Comparison of ENCODE assay signal across 19 mouse cellular contexts in the genomic region with DNA sequence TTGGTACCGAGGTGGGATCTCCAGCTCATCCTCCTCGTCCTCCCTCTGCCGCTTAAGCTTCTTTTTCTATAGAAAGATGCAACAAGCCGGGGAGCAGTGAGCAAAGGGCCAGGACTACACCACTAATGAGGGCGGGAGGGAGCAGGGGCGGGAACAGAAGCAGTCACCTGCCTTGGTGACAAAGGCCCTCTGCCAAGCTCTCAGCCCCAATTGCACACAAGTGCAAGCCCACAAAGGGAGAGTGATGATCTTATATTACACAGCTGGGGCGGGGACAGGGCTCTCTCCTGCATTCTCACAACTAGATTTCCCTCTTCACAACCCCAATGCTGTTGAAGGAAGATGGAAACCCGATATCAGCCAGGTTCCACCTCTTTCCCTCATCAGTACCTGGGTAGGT. TPM values are rescaled to one million over a fixed set of nuclear protein-coding genes. Genes with fewer than 3 reads are reported as not detected.
DNase-seq lines count a peak whose midpoint lies in the region; ATAC-seq and TF ChIP-seq lines count a peak whose summit lies in the region.
"Had no signal": no experiment of that assay in that cellular context is flagged by ENCODE, and none has a peak within 500 bp of the region (broad histone marks: within the 10 kb centered on the region; RNA-seq: fewer than 3 reads in every experiment).

No protein-coding gene starts in this region.

- no peak overlapping the region for H3K27ac ChIP-seq in embryonic facial prominence, embryonic 14.5 days (replicated peaks; ENCODE audit: low read depth, low read length)
- H3K27ac ChIP-seq in embryonic facial prominence, embryonic 10.5 days (replicated peaks) = no peak overlapping the region
- H3K27ac ChIP-seq in embryonic facial prominence, embryonic 15.5 days (replicated peaks) = no peak overlapping the region
- no peak overlapping the region for H3K27ac ChIP-seq in hindbrain, postnatal 0 days

- H3K4me3 ChIP-seq in embryonic facial prominence, embryonic 14.5 days (ENCODE audit: low read depth, low read length) = no peak overlapping the region
- no peak overlapping the region for H3K4me3 ChIP-seq in embryonic facial prominence, embryonic 10.5 days
- H3K4me3 ChIP-seq in embryonic facial prominence, embryonic 15.5 days (replicated peaks) = no peak overlapping the region
- no peak overlapping the region for H3K4me3 ChIP-seq in hindbrain, postnatal 0 days (ENCODE audit: low read length)

- no peak overlapping the region for H3K4me2 ChIP-seq in embryonic facial prominence, embryonic 14.5 days (ENCODE audit: low read depth, low read length)
- no peak overlapping the region for H3K4me2 ChIP-seq in embryonic facial prominence, embryonic 15.5 days (replicated peaks)
- no peak overlapping the region for H3K4me2 ChIP-seq in hindbrain, postnatal 0 days (ENCODE audit: low read depth, low read length)

- no peaks in the 10 kb centered on the region for H3K27me3 ChIP-seq in embryonic facial prominence, embryonic 14.5 days (replicated peaks; ENCODE audit: control insufficient read depth, insufficient read depth, low read length)
- H3K27me3 ChIP-seq in embryonic facial prominence, embryonic 10.5 days (replicated peaks; ENCODE audit: low read depth, poor library complexity, severe bottlenecking) = no peaks in the 10 kb centered on the region
- no peaks in the 10 kb centered on the region for H3K27me3 ChIP-seq in embryonic facial prominence, embryonic 15.5 days
- no peaks in the 10 kb centered on the region for H3K27me3 ChIP-seq in hindbrain, postnatal 0 days (ENCODE audit: insufficient read depth, low read length)
- H3K27me3 ChIP-seq: CH12.LX, Patski had no signal

- 88% methylated on average over 8 of the region's 8 CpGs for WGBS in embryonic facial prominence, embryonic 14.5 days
- WGBS in embryonic facial prominence, embryonic 10.5 days = 88% methylated on average over 8 of the region's 8 CpGs
- 88% methylated on average over 8 of the region's 8 CpGs for WGBS in embryonic facial prominence, embryonic 15.5 days
- WGBS in hindbrain, postnatal 0 days = 84% methylated on average over 8 of the region's 8 CpGs

- DNase-seq in embryonic facial prominence, embryonic 14.5 days (ENCODE audit: low spot score) = peak; percentile 58
- DNase-seq in embryonic facial prominence, embryonic 10.5 days (ENCODE audit: low spot score) = no peak
- DNase-seq in hindbrain, postnatal 0 days (ENCODE audit: low spot score) = no peak
- DNase-seq: adrenal gland, adult 2 months; adrenal gland, adult 8-10 months; adrenal gland, postnatal 10 days; adrenal gland, postnatal 14 days; adrenal gland, postnatal 25 days; adrenal gland, postnatal 36 days; B cell, adult 2 months; cerebellum, adult 11 months; cerebellum, adult 11-12 months; cerebellum, adult 18-20 months had no signal

- no peaks in the 10 kb centered on the region for H3K9me3 ChIP-seq in embryonic facial prominence, embryonic 14.5 days (ENCODE audit: control insufficient read depth, low read length)
- no peaks in the 10 kb centered on the region for H3K9me3 ChIP-seq in embryonic facial prominence, embryonic 10.5 days
- no peaks in the 10 kb centered on the region for H3K9me3 ChIP-seq in embryonic facial prominence, embryonic 15.5 days (replicated peaks)
- H3K9me3 ChIP-seq in hindbrain, postnatal 0 days (ENCODE audit: low read length) = no peaks in the 10 kb centered on the region
- H3K9me3 ChIP-seq: G1E had no signal

- H3K9ac ChIP-seq in embryonic facial prominence, embryonic 14.5 days (ENCODE audit: low read depth, low read length) = no peak overlapping the region
- no peak overlapping the region for H3K9ac ChIP-seq in embryonic facial prominence, embryonic 15.5 days
- H3K9ac ChIP-seq in hindbrain, postnatal 0 days (replicated peaks; ENCODE audit: low read length) = no peak overlapping the region

- ATAC-seq in embryonic facial prominence, embryonic 14.5 days (ENCODE audit: low read depth) = peak; percentile 77
- 0 out of 2 replicates have a peak, but pooled peaks have one; percentile 23 for ATAC-seq in embryonic facial prominence, embryonic 15.5 days (ENCODE audit: insufficient number of reproducible peaks, low FRiP score, low TSS enrichment, low read depth)
- ATAC-seq in hindbrain, postnatal 0 days = no peak
- ATAC-seq: activated CD4-positive, CD25-positive, alpha-beta regulatory T cell, adult 4 months; CD4-positive, CD25-positive, alpha-beta regulatory T cell, adult 4 months; Patski had no signal

- no peak for TF ChIP-seq CTCF in hindbrain, postnatal 0 days (IDR thresholded peaks at IDR 0.05; ENCODE audit: low read depth)

- no peaks in the 10 kb centered on the region for H3K4me1 ChIP-seq in embryonic facial prominence, embryonic 14.5 days (ENCODE audit: control insufficient read depth, insufficient read depth, low read length)
- no peaks in the 10 kb centered on the region for H3K4me1 ChIP-seq in embryonic facial prominence, embryonic 10.5 days
- no peaks in the 10 kb centered on the region for H3K4me1 ChIP-seq in embryonic facial prominence, embryonic 15.5 days
- H3K4me1 ChIP-seq in hindbrain, postnatal 0 days (ENCODE audit: insufficient read depth, low read length) = no peaks in the 10 kb centered on the region

- H3K36me3 ChIP-seq in embryonic facial prominence, embryonic 14.5 days (ENCODE audit: control insufficient read depth, insufficient read depth, low read length) = peaks cover 85% of the 10 kb centered on the region
- H3K36me3 ChIP-seq in embryonic facial prominence, embryonic 10.5 days (replicated peaks) = peaks cover 100% of the 10 kb centered on the region
- peaks cover 66% of the 10 kb centered on the region for H3K36me3 ChIP-seq in embryonic facial prominence, embryonic 15.5 days
- peaks cover 57% of the 10 kb centered on the region for H3K36me3 ChIP-seq in hindbrain, postnatal 0 days (ENCODE audit: insufficient read depth, low read length)

RNA-seq across cellular contexts. Expression of a gene that starts 18.8 kb away (rescaled TPM):
- 2.8 and 3.2 TPM in 2 replicates for polyA plus RNA-seq in embryonic facial prominence, embryonic 14.5 days (2014; fragmentation: Nextera tagmentation; extraction: Ambion mirVana)
- polyA plus RNA-seq in embryonic facial prominence, embryonic 10.5 days (2016; fragmentation: Nextera tagmentation; extraction: Ambion mirVana) = 3.8 and 4.3 TPM in 2 replicates
- polyA plus RNA-seq in embryonic facial prominence, embryonic 15.5 days (2015; fragmentation: Nextera tagmentation; extraction: Ambion mirVana) = 5.6 and 7.1 TPM in 2 replicates
- total RNA-seq in hindbrain, postnatal 0 days (2014; rRNA removed) = 9.0 and 13.2 TPM in 2 replicates
- 5.8 and 7.3 TPM in 2 replicates for polyA plus RNA-seq in hindbrain, postnatal 0 days (2015; fragmentation: Nextera tagmentation; extraction: Ambion mirVana)

RNA-seq across cellular contexts. Expression of a gene that starts 29.3 kb away (rescaled TPM):
- 13.8 and 15.0 TPM in 2 replicates for polyA plus RNA-seq in embryonic facial prominence, embryonic 14.5 days (2014; fragmentation: Nextera tagmentation; extraction: Ambion mirVana)
- polyA plus RNA-seq in embryonic facial prominence, embryonic 10.5 days (2016; fragmentation: Nextera tagmentation; extraction: Ambion mirVana) = 36.3 and 38.9 TPM in 2 replicates
- 16.1 and 16.7 TPM in 2 replicates for polyA plus RNA-seq in embryonic facial prominence, embryonic 15.5 days (2015; fragmentation: Nextera tagmentation; extraction: Ambion mirVana)
- total RNA-seq in hindbrain, postnatal 0 days (2014; rRNA removed) = 19.2 and 21.9 TPM in 2 replicates
- 11.9 and 12.3 TPM in 2 replicates for polyA plus RNA-seq in hindbrain, postnatal 0 days (2015; fragmentation: Nextera tagmentation; extraction: Ambion mirVana)

RNA-seq across cellular contexts. Expression of a gene that starts 36.9 kb away (rescaled TPM):
- 4.5 and 6.4 TPM in 2 replicates for polyA plus RNA-seq in embryonic facial prominence, embryonic 14.5 days (2014; fragmentation: Nextera tagmentation; extraction: Ambion mirVana)
- polyA plus RNA-seq in embryonic facial prominence, embryonic 10.5 days (2016; fragmentation: Nextera tagmentation; extraction: Ambion mirVana) = 9.1 and 9.2 TPM in 2 replicates
- polyA plus RNA-seq in embryonic facial prominence, embryonic 15.5 days (2015; fragmentation: Nextera tagmentation; extraction: Ambion mirVana) = 6.6 and 7.0 TPM in 2 replicates
- 26.6 and 33.8 TPM in 2 replicates for total RNA-seq in hindbrain, postnatal 0 days (2014; rRNA removed)
- 24.4 and 27.0 TPM in 2 replicates for polyA plus RNA-seq in hindbrain, postnatal 0 days (2015; fragmentation: Nextera tagmentation; extraction: Ambion mirVana)

RNA-seq across cellular contexts. Expression of a gene that starts 45.0 kb away (rescaled TPM):
- 522 and 549 TPM in 2 replicates for polyA plus RNA-seq in embryonic facial prominence, embryonic 14.5 days (2014; fragmentation: Nextera tagmentation; extraction: Ambion mirVana)
- 1,003 and 1,124 TPM in 2 replicates for polyA plus RNA-seq in embryonic facial prominence, embryonic 10.5 days (2016; fragmentation: Nextera tagmentation; extraction: Ambion mirVana)
- polyA plus RNA-seq in embryonic facial prominence, embryonic 15.5 days (2015; fragmentation: Nextera tagmentation; extraction: Ambion mirVana) = 568 and 639 TPM in 2 replicates
- 539 and 558 TPM in 2 replicates for total RNA-seq in hindbrain, postnatal 0 days (2014; rRNA removed)
- polyA plus RNA-seq in hindbrain, postnatal 0 days (2015; fragmentation: Nextera tagmentation; extraction: Ambion mirVana) = 629 and 638 TPM in 2 replicates
